Mouse (Mus musculus) CH12.LX (cell line): ENCODE results near the gene Acaa1b.

ENCODE experiments used
- BHLHE40 ChIP-seq: IDR thresholded peaks from 2 replicates; pipeline ENCODE4 v1.6.1; 2011; ENCODE audit warnings: mild to moderate bottlenecking, low read depth, low read length, improper control_type of control experiment
- CTCF ChIP-seq, 2 experiments: IDR thresholded peaks in 1 of 2; conservative IDR thresholded peaks in 1 of 2; 2 replicates each; pipeline ENCODE4 v1.5.1; 2011 to 2012; ENCODE audit warnings: low read depth in 2 of 2, low read length in 2 of 2, improper control_type of control experiment in 1 of 2, inconsistent platforms in 1 of 2, mild to moderate bottlenecking in 1 of 2, moderate library complexity in 1 of 2
- ELF1 ChIP-seq: IDR thresholded peaks from 2 replicates; pipeline ENCODE4 v1.6.1; 2014; ENCODE audit warnings: low read depth, mild to moderate bottlenecking, inconsistent platforms, low read length, improper control_type of control experiment
- EP300 ChIP-seq: IDR thresholded peaks from 2 replicates; pipeline ENCODE4 v1.6.1; 2011; ENCODE audit warnings: low read length, improper control_type of control experiment
- GABPA ChIP-seq: IDR thresholded peaks from 2 replicates; pipeline ENCODE4 v1.6.1; 2012; ENCODE audit warnings: low read depth, low read length, improper control_type of control experiment, inconsistent platforms; ENCODE audit not compliant: insufficient replicate concordance
- HCFC1 ChIP-seq: IDR thresholded peaks from 2 replicates; pipeline ENCODE4 v1.6.1; 2012; ENCODE audit warnings: low read depth, mild to moderate bottlenecking, inconsistent platforms, low read length, improper control_type of control experiment
- MAX ChIP-seq: IDR thresholded peaks from 2 replicates; pipeline ENCODE4 v1.6.1; 2011; ENCODE audit warnings: low read length, improper control_type of control experiment
- MYC ChIP-seq: IDR thresholded peaks from 2 replicates; pipeline ENCODE4 v1.6.1; 2011; ENCODE audit warnings: low read depth, mild to moderate bottlenecking, improper control_type of control experiment, low read length
- POLR2A ChIP-seq: IDR thresholded peaks from 2 replicates; pipeline ENCODE4 v1.6.1; 2011; ENCODE audit warnings: low read depth, mild to moderate bottlenecking, improper control_type of control experiment, low read length
- RCOR1 ChIP-seq: conservative IDR thresholded peaks from 2 replicates; pipeline ENCODE4 v1.6.1; 2012; ENCODE audit warnings: low read depth, mild to moderate bottlenecking, inconsistent platforms, low read length, improper control_type of control experiment
- TCF12 ChIP-seq: IDR thresholded peaks from 2 replicates; pipeline ENCODE4 v1.6.1; 2014; ENCODE audit warnings: low read depth, mild to moderate bottlenecking, inconsistent platforms, low read length, improper control_type of control experiment
- ZC3H11A ChIP-seq: IDR thresholded peaks from 2 replicates; pipeline ENCODE4 v1.6.1; 2012; ENCODE audit warnings: low read depth, mild to moderate bottlenecking, inconsistent platforms, low read length, improper control_type of control experiment
- ZKSCAN1 ChIP-seq: IDR thresholded peaks from 2 replicates; pipeline ENCODE4 v1.6.1; 2012; ENCODE audit warnings: low read depth, inconsistent platforms, low read length, improper control_type of control experiment, borderline replicate concordance
- ZNF384 ChIP-seq: IDR thresholded peaks from 2 replicates; pipeline ENCODE4 v1.6.1; 2012; ENCODE audit warnings: low read depth, low read length, improper control_type of control experiment, inconsistent platforms

DNA sequence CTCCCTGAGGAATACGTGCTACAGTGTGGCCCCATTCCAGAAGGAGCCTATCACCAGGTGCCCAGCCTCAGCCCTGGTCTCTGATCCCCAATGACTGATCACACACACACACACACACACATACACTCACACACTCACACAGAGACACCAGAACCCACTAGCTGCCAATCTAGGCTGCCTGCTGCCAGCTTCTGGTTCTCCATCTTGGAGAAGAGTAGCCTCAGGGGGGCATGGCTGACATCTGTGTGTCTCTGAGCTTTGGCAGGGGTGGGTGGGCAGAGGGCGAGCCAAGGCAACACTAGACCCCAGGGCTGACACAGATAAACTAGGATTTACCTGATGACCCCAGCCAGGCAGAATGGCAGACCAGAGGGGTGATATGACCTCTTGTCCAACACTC is 18.1 kb downstream of the Acaa1b start:
- TF ChIP-seq CTCF (conservative IDR thresholded peaks at IDR 0.05 in 1 of 2, IDR thresholded peaks at IDR 0.05 in 1 of 2; ENCODE audit: low read depth in 2 of 2, low read length in 2 of 2) (no peak), POLR2A (no peak), EP300 (no peak), GABPA (no peak), BHLHE40 (no peak), RCOR1 (no peak), MAX (no peak), TCF12 (no peak), ZKSCAN1 (no peak), ZC3H11A (no peak), ZNF384 (no peak), HCFC1 (no peak), MYC (no peak), ELF1 (no peak)
